Mouse (Mus musculus): ENCODE results near the gene Sorbs2.

Gene Sorbs2

GRCm38 (mm10) chr8:45751512-45752502 lies 244.2 kb downstream of the Sorbs2 start:
- peak; percentile 75 for ATAC-seq (ENCODE audit: low TSS enrichment)

GRCm38 (mm10) chr8:45755482-45755881 lies 247.9 kb downstream of the Sorbs2 start:
- ATAC-seq (ENCODE audit: low TSS enrichment): no peak

- ATAC-seq (ENCODE audit: low TSS enrichment): no peak
Observed at GRCm38 (mm10) chr8:45755972-45756371, 248.4 kb downstream of the Sorbs2 start.

GRCm38 (mm10) chr8:45760622-45761021 lies 253.0 kb downstream of the Sorbs2 start:
- ATAC-seq (ENCODE audit: low TSS enrichment): no peak

GRCm38 (mm10) chr8:45761053-45761452 lies 253.5 kb downstream of the Sorbs2 start:
- no peak for ATAC-seq (ENCODE audit: low TSS enrichment)

- no peak; the same call in 1 of the 2 replicates for ATAC-seq (ENCODE audit: low TSS enrichment)
Observed at GRCm38 (mm10) chr8:45762982-45763689, 255.5 kb downstream of the Sorbs2 start.

GRCm38 (mm10) chr8:45763690-45764342 lies 256.2 kb downstream of the Sorbs2 start:
- ATAC-seq (ENCODE audit: low TSS enrichment): peak; percentile 31

GRCm38 (mm10) chr8:45766138-45766537 lies 258.6 kb downstream of the Sorbs2 start:
- peak; percentile 80 for ATAC-seq (ENCODE audit: low TSS enrichment)

- no peak for ATAC-seq (ENCODE audit: low TSS enrichment)
Observed at GRCm38 (mm10) chr8:45774841-45775240, 267.3 kb downstream of the Sorbs2 start.

- ATAC-seq (ENCODE audit: low TSS enrichment): no peak
Observed at GRCm38 (mm10) chr8:45775481-45775880, 267.9 kb downstream of the Sorbs2 start.

- ATAC-seq (ENCODE audit: low TSS enrichment): no peak
Observed at GRCm38 (mm10) chr8:45776366-45776765, 268.8 kb downstream of the Sorbs2 start.

GRCm38 (mm10) chr8:45776977-45777376 lies 269.4 kb downstream of the Sorbs2 start:
- peak; percentile 72 for ATAC-seq (ENCODE audit: low TSS enrichment)

GRCm38 (mm10) chr8:45780585-45780984 lies 273.0 kb downstream of the Sorbs2 start:
- no peak for ATAC-seq (ENCODE audit: low TSS enrichment)

- ATAC-seq (ENCODE audit: low TSS enrichment): no peak
Observed at GRCm38 (mm10) chr8:45788610-45789009, 281.0 kb downstream of the Sorbs2 start.

GRCm38 (mm10) chr8:45794847-45795246 lies 287.3 kb downstream of the Sorbs2 start:
- ATAC-seq (ENCODE audit: low TSS enrichment): no peak

GRCm38 (mm10) chr8:45796331-45796740 lies 288.7 kb downstream of the Sorbs2 start:
- ATAC-seq (ENCODE audit: low TSS enrichment): peak; percentile 98

GRCm38 (mm10) chr8:45799517-45799916 lies 291.9 kb downstream of the Sorbs2 start:
- no peak for ATAC-seq (ENCODE audit: low TSS enrichment)

- peak; percentile 53 for ATAC-seq (ENCODE audit: low TSS enrichment)
Observed at GRCm38 (mm10) chr8:45808597-45808996, 301.0 kb downstream of the Sorbs2 start.

- peak; percentile 38 for ATAC-seq (ENCODE audit: low TSS enrichment)
Observed at GRCm38 (mm10) chr8:45816765-45817426, 309.3 kb downstream of the Sorbs2 start.

GRCm38 (mm10) chr8:45821650-45822049 lies 314.1 kb downstream of the Sorbs2 start:
- no peak for ATAC-seq (ENCODE audit: low TSS enrichment)

- peak; percentile 75 for ATAC-seq (ENCODE audit: low TSS enrichment)
Observed at GRCm38 (mm10) chr8:45829985-45830548, 322.5 kb downstream of the Sorbs2 start.

All from frontal cortex, adult (tissue).